Mouse (Mus musculus) liver, embryonic 11.5 days (tissue): Measurements from ENCODE around the gene Emx2. TPM values are rescaled to one million over a fixed set of nuclear protein-coding genes. Genes with fewer than 3 reads are reported as not detected.
A peak's percentile ranks its signal among the peaks of the same experiment; 100 is the strongest.

Source experiments
- ATAC-seq: fragments of 200-750 bp; cut with Nextera tagmentation; replicated peaks from 2 replicates; pipeline ENCODE4 v1.8.0; 2017; ENCODE audit warnings: moderate number of reproducible peaks, mild to moderate bottlenecking, moderate TSS enrichment, moderate library complexity; ENCODE audit not compliant: low FRiP score
- DNase-seq: peaks from one replicate; pipeline ENCODE4 v3.0.0-alpha.2; 2017; ENCODE audit warnings: low spot score
- H3K27ac ChIP-seq: fragments of 300-500 bp; sonication (generic); 2 replicates; pipeline ENCODE4 v1.5.1; 2014; ENCODE audit warnings: mild to moderate bottlenecking, low read depth, low read length, control low read depth
- H3K27me3 ChIP-seq: fragments of 300-500 bp; sonication (generic); replicated peaks from 2 replicates; pipeline ENCODE4 v1.6.1; 2014; ENCODE audit warnings: low read length, mixed read lengths; ENCODE audit not compliant: control insufficient read depth, insufficient read depth
- H3K36me3 ChIP-seq: fragments of 300-500 bp; sonication (generic); 2 replicates; pipeline ENCODE4 v1.6.1; 2014; ENCODE audit warnings: mild to moderate bottlenecking, low read length, moderate library complexity, mixed read lengths; ENCODE audit not compliant: control insufficient read depth, insufficient read depth
- H3K4me1 ChIP-seq: fragments of 300-500 bp; sonication (generic); replicated peaks from 2 replicates; pipeline ENCODE4 v1.6.1; 2014; ENCODE audit warnings: low read length, mixed read lengths; ENCODE audit not compliant: control insufficient read depth, insufficient read depth
- H3K4me2 ChIP-seq: fragments of 300-500 bp; sonication (generic); 2 replicates; pipeline ENCODE4 v1.6.1; 2014; ENCODE audit warnings: mild to moderate bottlenecking, control low read depth, moderate library complexity
- H3K4me3 ChIP-seq: fragments of 300-500 bp; sonication (generic); 2 replicates; pipeline ENCODE4 v1.5.1; 2014; ENCODE audit warnings: low read depth, low read length, control low read depth
- H3K9ac ChIP-seq: fragments of 300-500 bp; sonication (generic); 2 replicates; pipeline ENCODE4 v1.6.1; 2014; ENCODE audit warnings: low read depth, low read length, control low read depth
- H3K9me3 ChIP-seq: fragments of 300-500 bp; sonication (generic); 2 replicates; pipeline ENCODE4 v1.6.1; 2016; ENCODE audit warnings: low read length, inconsistent platforms, mixed read lengths; ENCODE audit not compliant: control insufficient read depth
- WGBS: fragments of 180-500 bp; shearing (Covaris S2); extraction: QIAGEN DNeasy Blood & Tissue Kit; methylation state at CpG from one replicate; pipeline ENCODE4 v1.1.7; 2014; 5-methylcytosine and 5-hydroxymethylcytosine counted together
- polyA plus RNA-seq: library from polyadenylated mRNA; unstranded; fragments of >200 nt; fragmentation: Nextera tagmentation; extraction: Ambion mirVana; gene quantifications from 2 replicates; pipeline ENCODE4 v1.2.1, GENCODE M21; 2014

Emx2 gene
- polyA plus RNA-seq, result 0.29 and 0.56 TPM in 2 replicates

DNA sequence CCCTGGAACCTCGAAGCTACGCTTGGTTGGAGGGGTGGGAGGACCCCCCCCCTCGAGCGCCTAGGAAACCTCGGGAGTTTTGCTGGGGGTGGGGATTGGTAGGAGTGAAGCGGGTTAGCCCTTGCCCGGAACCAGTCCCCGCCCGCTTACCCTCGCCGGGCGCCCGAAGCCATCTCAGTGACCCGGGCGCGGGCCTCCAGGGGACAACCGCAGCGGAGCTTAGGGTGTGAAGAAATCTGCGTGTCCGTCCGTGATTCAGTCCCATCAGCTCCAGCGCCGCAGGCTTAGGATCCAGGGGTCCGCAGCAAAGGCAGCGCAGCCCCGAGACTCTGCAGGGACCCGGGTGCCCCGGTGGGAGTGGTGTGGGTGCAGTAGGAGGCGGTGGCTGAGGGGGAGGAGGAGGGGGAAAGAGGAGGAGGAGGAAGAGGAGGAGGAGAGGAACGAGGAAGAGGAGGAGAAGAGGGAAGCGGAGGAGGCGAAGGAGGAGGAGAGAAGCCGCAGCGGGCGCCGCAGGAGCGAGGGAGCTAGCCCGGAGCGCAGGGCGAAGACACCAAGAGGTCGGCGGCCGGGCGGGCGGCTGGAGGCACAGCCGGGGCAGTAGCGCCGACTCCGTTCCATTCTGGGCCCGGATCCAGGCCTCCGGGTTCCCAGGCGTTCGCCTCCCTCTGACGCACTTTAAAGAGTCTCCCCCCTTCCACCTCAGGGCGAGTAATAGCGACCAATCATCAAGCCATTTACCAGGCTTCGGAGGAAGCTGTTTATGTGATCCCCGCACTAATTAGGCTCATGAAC lies at the start of gene Emx2:
Gene Emx2, plus strand, starts transcription at position 422 of the 792 bp plus-strand sequence.
- H3K9me3 ChIP-seq, result no peaks in the 10 kb centered on the region
- no peak for DNase-seq
- no peaks in the 10 kb centered on the region for H3K4me1 ChIP-seq
- peak within 1 kb of the TSS; percentile 31 for H3K4me3 ChIP-seq
- under 1% methylated on average over 58 of the region's 58 CpGs for WGBS
- H3K9ac ChIP-seq, result no peak within 1 kb of the TSS
- peak within 1 kb of the TSS; percentile 50 for H3K4me2 ChIP-seq
- ATAC-seq, result no peak; the same call in 1 of the 2 replicates
- peaks cover 100% of the 10 kb centered on the region for H3K27me3 ChIP-seq
- no peaks in the 10 kb centered on the region for H3K36me3 ChIP-seq
- H3K27ac ChIP-seq, result no peak within 1 kb of the TSS

DNA sequence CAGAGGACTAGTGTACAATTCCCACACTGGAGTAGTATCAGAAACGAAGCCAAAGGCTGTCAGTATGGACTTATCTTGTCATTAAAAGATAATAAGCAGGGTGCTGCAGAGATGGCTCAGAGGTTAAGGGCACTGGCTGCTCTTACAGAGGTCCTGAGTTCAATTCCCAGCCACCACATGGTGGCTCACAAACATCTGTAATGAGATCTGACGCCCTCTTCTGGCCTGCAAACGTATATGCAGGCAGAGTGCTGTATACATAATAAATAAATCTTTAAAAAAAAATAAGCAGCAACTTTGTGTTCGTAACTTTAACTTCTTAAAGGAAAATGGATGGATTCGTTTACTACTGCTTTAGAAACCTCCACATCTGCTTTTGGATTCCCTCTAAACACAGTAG lies 44.0 kb upstream of the Emx2 start:
- Histone ChIP-seq H3K27me3 (no peaks in the 10 kb centered on the region; the same call in none of the 2 replicates), H3K9ac (no peak overlapping the region), H3K36me3 (no peaks in the 10 kb centered on the region), H3K27ac (no peak overlapping the region), H3K4me3 (no peak overlapping the region), H3K4me2 (no peak overlapping the region), H3K4me1 (no peaks in the 10 kb centered on the region), H3K9me3 (no peaks in the 10 kb centered on the region)
- 45% methylated on average over 5 of the region's 5 CpGs for WGBS
- DNase-seq (no peak), ATAC-seq (no peak)

DNA sequence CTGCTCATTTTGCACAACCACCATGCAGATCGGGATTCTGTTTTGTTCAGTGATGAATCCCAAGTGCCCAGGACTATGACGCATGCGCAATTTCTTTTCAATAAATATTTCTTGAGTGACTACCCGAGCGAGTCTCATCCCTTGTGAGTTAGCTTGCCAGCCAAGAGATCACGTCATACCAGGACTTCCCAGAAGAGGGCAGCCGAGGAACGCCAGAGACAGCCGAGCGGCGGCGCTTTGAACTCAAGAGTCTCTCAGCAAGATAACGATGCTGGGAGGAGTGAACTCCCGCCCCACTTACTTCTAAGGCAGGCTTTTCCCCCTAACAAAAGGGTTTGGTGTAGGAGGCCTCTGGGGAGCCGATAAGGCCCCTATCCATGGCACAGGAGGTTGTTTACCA lies 40.1 kb upstream of the Emx2 start:
- peak; percentile 85 for DNase-seq
- Histone ChIP-seq H3K9me3 (no peaks in the 10 kb centered on the region), H3K4me3 (no peak overlapping the region), H3K4me2 (0 out of 2 replicates have a peak overlapping the region, but pooled peaks have one; percentile 20), H3K27ac (no peak overlapping the region), H3K27me3 (peaks cover 6% of the 10 kb centered on the region), H3K4me1 (no peaks in the 10 kb centered on the region), H3K36me3 (no peaks in the 10 kb centered on the region), H3K9ac (no peak overlapping the region)
- ATAC-seq, result peak; percentile 45; the same call in 1 of the 2 replicates
- 3% methylated on average over 15 of the region's 15 CpGs for WGBS

DNA sequence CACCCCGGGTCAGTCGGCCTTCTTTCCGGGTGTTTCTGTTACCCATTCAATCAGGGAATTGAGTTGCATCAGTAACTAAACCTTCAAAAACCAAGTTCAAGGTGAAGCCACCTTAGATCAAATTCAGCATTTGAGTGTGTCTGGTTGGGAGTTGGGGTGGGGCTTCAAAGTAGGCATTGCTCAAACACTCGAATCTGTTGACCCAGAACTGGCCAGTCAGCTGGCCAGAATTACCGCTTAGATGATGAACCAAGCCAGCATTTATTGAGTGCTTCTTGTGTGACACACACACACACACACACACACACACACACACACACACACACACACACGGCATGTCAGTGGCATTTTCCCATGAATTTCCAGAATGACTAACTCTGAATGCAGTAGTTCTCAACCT lies 39.5 kb upstream of the Emx2 start:
- H3K9me3 ChIP-seq, result no peaks in the 10 kb centered on the region
- H3K9ac ChIP-seq, result no peak overlapping the region
- no peaks in the 10 kb centered on the region for H3K36me3 ChIP-seq
- no peak overlapping the region for H3K4me2 ChIP-seq
- WGBS, result 59% methylated on average over 6 of the region's 6 CpGs
- H3K27ac ChIP-seq, result no peak overlapping the region
- no peaks in the 10 kb centered on the region for H3K4me1 ChIP-seq
- no peak for DNase-seq
- no peak for ATAC-seq
- no peak overlapping the region for H3K4me3 ChIP-seq
- peaks cover 7% of the 10 kb centered on the region for H3K27me3 ChIP-seq

DNA sequence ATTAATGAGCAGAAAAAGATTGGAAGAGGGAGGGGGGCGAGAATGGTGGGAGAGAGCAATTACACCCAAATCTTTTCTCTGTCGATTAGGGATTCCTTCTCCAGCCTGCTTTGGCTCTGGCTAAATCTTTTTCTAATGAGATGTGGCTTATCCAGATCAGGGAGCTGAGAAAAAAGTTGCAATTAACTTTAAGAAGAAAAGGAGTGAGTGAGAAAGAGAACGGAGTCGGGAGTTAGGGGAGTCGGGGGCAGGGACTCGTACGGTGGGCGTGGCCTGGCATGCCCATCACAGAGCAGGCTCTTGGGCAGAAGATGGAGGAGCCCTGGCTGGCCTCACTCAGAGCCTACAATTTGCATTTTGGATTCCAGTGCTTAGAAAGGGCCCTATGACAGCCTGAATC lies 35.8 kb upstream of the Emx2 start:
- Histone ChIP-seq H3K4me3 (no peak overlapping the region), H3K9ac (no peak overlapping the region), H3K9me3 (no peaks in the 10 kb centered on the region), H3K27ac (no peak overlapping the region), H3K4me1 (no peaks in the 10 kb centered on the region), H3K36me3 (no peaks in the 10 kb centered on the region), H3K4me2 (no peak overlapping the region), H3K27me3 (peaks cover 7% of the 10 kb centered on the region)
- ATAC-seq (no peak), DNase-seq (no peak)
- WGBS, result 14% methylated on average over 8 of the region's 8 CpGs

DNA sequence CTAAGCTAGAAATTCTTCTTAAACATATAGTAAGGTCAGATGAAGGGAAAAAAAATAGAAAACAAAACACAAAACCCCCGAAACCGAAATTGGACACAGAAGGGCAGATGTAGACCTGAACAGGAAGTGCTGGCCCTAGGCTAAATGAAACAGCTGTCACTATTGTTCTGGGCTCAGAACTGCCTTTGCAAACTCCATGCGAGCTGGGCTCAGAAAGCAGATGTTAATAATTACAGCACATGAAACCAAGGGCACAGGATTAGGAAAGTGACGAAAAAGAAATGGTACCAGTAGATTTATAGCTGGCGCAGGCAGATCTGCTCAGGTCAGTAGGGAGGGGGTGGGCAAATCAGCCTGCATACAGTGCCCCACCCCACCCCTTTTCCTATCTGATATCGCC lies 34.5 kb upstream of the Emx2 start:
- no peak for DNase-seq
- Histone ChIP-seq H3K27ac (no peak overlapping the region), H3K4me2 (no peak overlapping the region), H3K9ac (no peak overlapping the region), H3K27me3 (peaks cover 7% of the 10 kb centered on the region), H3K36me3 (no peaks in the 10 kb centered on the region), H3K4me1 (no peaks in the 10 kb centered on the region), H3K9me3 (no peaks in the 10 kb centered on the region), H3K4me3 (no peak overlapping the region)
- WGBS, result 55% methylated on average over 6 of the region's 6 CpGs
- no peak for ATAC-seq

DNA sequence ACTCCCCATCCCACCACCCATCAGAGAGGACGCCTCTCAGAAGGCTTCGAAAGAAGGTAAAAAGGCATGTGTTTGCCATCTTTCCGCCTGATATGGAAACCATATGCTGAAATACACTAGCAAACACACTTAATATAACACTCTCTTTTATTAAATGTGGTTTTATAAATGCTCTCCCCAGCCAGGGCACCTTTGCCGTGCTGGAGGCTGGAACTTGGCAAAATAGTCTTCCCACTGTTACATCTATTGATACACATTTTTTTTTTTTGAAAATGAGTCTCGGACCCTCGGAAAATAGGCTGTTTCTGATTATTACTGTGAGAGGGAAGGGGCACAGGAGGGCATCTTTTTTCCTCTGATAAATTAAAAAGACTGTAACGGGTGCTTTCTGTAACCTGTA lies 33.2 kb upstream of the Emx2 start:
- no peaks in the 10 kb centered on the region for H3K4me1 ChIP-seq
- no peak overlapping the region for H3K9ac ChIP-seq
- no peak overlapping the region for H3K27ac ChIP-seq
- 78% methylated on average over 7 of the region's 7 CpGs for WGBS
- no peaks in the 10 kb centered on the region for H3K9me3 ChIP-seq
- H3K36me3 ChIP-seq, result no peaks in the 10 kb centered on the region
- peaks cover 7% of the 10 kb centered on the region; the same call in 1 of the 2 replicates for H3K27me3 ChIP-seq
- DNase-seq (no peak), ATAC-seq (no peak)
- no peak overlapping the region for H3K4me2 ChIP-seq
- H3K4me3 ChIP-seq, result no peak overlapping the region

DNA sequence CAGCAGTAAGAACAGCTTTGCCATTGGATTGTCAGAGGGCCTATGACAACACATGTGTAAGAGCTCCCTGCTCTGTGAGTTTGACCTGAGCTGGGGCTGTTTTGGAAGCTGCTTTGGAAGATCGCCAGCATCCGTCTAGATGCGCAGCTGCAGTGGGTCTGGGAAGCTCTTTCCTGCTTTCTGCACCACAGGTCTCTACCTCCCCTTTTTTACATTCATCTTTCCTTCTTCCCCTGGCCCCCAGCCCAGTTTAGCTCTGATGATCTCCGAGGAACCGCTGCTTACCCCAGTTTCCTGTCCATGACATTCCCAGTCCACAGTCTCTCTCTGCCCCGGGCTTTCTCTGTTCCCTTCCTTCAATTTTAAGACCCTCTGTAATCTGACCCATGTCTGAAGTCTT lies 25.9 kb upstream of the Emx2 start:
- Histone ChIP-seq H3K4me1 (no peaks in the 10 kb centered on the region), H3K27ac (no peak overlapping the region), H3K27me3 (0 out of 2 replicates have a peak, but pooled peaks cover 3% of the 10 kb centered on the region), H3K9me3 (no peaks in the 10 kb centered on the region), H3K4me3 (no peak overlapping the region), H3K36me3 (no peaks in the 10 kb centered on the region), H3K4me2 (no peak overlapping the region), H3K9ac (no peak overlapping the region)
- ATAC-seq (no peak), DNase-seq (no peak)
- 48% methylated on average over 6 of the region's 6 CpGs for WGBS

DNA sequence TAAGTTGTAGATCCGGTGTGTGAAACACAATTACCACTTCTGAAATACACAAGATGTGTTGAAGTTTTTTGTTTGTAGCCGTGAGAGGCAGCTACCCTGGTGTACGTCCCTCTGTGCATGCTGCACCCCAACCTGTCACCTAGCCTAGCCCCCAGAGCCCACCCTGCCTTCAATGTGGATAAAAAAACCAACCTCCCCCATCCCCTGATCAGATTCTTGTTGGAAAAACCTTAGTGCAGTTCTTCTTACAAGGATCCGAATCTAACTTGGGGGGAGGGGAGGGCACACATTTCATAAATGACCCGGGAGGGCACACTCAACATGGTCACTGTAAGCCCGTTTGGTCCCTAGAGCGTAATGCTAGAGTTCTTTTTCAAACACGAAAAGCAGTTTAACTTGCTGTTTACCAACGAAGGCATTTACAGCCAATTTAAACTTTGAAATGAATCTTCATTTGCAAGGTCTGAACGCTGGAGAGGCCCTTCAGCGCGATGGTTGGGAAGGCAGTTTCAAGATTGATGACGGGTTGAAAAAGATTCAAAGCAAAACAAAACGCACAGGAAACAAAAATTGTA lies 7.5 kb upstream of the Emx2 start:
- DNase-seq (no peak), ATAC-seq (no peak)
- 7% methylated on average over 14 of the region's 14 CpGs for WGBS
- H3K27me3 ChIP-seq, result peaks cover 80% of the 10 kb centered on the region
- H3K9ac ChIP-seq, result no peak overlapping the region
- no peak overlapping the region for H3K4me3 ChIP-seq
- no peak overlapping the region for H3K4me2 ChIP-seq
- H3K9me3 ChIP-seq, result no peaks in the 10 kb centered on the region
- no peaks in the 10 kb centered on the region for H3K36me3 ChIP-seq
- H3K27ac ChIP-seq, result no peak overlapping the region
- H3K4me1 ChIP-seq, result no peaks in the 10 kb centered on the region
